Mouse (Mus musculus) midbrain, embryonic 16.5 days (tissue): Measurements from ENCODE around the gene Rapgef5. TPM values are rescaled to one million over a fixed set of nuclear protein-coding genes. Genes with fewer than 3 reads are reported as not detected.

Experiments
- ATAC-seq: fragments of 200-750 bp; cut with Nextera tagmentation; 2 replicates; pipeline ENCODE4 v1.8.0; 2017; ENCODE audit warnings: moderate TSS enrichment
- H3K27ac ChIP-seq: fragments of 300-500 bp; sonication (generic); 2 replicates; pipeline ENCODE4 v1.5.1; 2014; ENCODE audit warnings: mild to moderate bottlenecking, low read length, mixed read lengths
- H3K27me3 ChIP-seq: fragments of 300-500 bp; sonication (generic); 2 replicates; pipeline ENCODE4 v1.6.1; 2014; ENCODE audit warnings: low read depth, low read length, mixed read lengths; ENCODE audit not compliant: control insufficient read depth, insufficient read depth
- H3K36me3 ChIP-seq: fragments of 300-500 bp; sonication (generic); 2 replicates; pipeline ENCODE4 v1.6.1; 2014; ENCODE audit warnings: mild to moderate bottlenecking, low read length, moderate library complexity, mixed read lengths; ENCODE audit not compliant: control insufficient read depth, insufficient read depth
- H3K4me1 ChIP-seq: fragments of 300-500 bp; sonication (generic); 2 replicates; pipeline ENCODE4 v1.6.1; 2014; ENCODE audit warnings: mild to moderate bottlenecking, low read length, mixed read lengths; ENCODE audit not compliant: control insufficient read depth, insufficient read depth
- H3K4me2 ChIP-seq: fragments of 300-500 bp; sonication (generic); 2 replicates; pipeline ENCODE4 v1.6.1; 2014; ENCODE audit warnings: mild to moderate bottlenecking, low read length, mixed read lengths
- H3K4me3 ChIP-seq: fragments of 300-500 bp; sonication (generic); 2 replicates; pipeline ENCODE4 v1.5.1; 2014; ENCODE audit warnings: low read depth, mild to moderate bottlenecking, low read length, moderate library complexity, mixed read lengths
- H3K9ac ChIP-seq: fragments of 300-500 bp; sonication (generic); 2 replicates; pipeline ENCODE4 v1.6.1; 2014; ENCODE audit warnings: low read depth, low read length, mixed read lengths
- H3K9me3 ChIP-seq: fragments of 300-500 bp; sonication (generic); replicated peaks from 2 replicates; pipeline ENCODE4 v1.6.1; 2014; ENCODE audit warnings: mild to moderate bottlenecking, low read length, mixed read lengths; ENCODE audit not compliant: control insufficient read depth, poor library complexity, severe bottlenecking
- WGBS: fragments of 180-500 bp; shearing (Covaris S2); extraction: QIAGEN DNeasy Blood & Tissue Kit; methylation state at CpG from one replicate; pipeline ENCODE4 v1.1.7; 2014; 5-methylcytosine and 5-hydroxymethylcytosine counted together
- polyA plus RNA-seq: library from polyadenylated mRNA; unstranded; fragments of >200 nt; fragmentation: Nextera tagmentation; extraction: Ambion mirVana; gene quantifications from 2 replicates; pipeline ENCODE4 v1.2.1, GENCODE M21; 2015

Rapgef5 gene
- polyA plus RNA-seq, 1 experiment from 2014 or later = 37.2 TPM

DNA sequence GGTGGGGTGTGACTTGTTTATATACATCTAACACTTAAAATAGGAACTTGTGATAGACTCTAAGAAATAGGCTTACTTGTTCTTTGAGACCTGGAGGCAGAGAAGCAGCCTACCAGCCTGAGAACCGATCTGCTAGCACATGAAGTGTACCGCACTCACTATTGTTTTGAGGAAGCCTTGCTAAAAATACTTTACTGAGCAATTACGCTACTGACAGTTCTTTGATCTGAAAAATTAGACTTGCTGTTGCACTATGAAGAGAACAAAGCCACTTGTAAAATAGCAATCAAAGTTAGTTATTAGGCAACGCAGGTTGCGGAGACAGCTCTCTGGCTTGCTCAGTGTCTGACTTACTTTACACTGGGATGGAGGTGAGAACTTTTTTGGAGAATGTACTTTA, 37.1 kb downstream of the Rapgef5 start:
- ATAC-seq = no peak
- 93% methylated on average over 5 of the region's 5 CpGs for WGBS
- Histone ChIP-seq H3K4me1 (no peaks in the 10 kb centered on the region), H3K4me2 (no peak overlapping the region), H3K4me3 (no peak overlapping the region), H3K36me3 (no peaks in the 10 kb centered on the region), H3K9me3 (no peaks in the 10 kb centered on the region), H3K27me3 (no peaks in the 10 kb centered on the region), H3K9ac (no peak overlapping the region), H3K27ac (no peak overlapping the region)

DNA sequence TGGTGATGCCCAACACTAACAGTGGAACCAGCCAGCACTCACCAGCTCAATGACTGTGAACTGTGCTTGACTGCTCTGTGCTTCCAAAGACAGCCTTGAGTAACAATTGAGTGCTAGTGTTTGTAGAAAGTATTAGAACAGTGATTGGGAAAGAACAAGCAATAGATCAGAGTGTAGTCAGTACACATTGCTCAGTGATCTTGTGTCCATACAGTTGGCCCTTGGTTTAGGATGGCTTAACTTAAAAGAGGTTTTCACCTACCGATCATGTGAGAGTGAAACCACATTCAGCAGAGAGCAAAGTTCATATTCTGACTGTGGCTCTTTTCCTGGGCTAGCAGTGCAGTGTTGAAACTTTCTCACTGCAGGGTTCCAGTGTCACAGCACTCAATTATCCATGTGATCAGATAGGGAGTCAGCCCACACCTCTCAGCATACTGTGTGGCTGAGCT, 38.4 kb downstream of the Rapgef5 start:
- H3K27me3 ChIP-seq = no peaks in the 10 kb centered on the region
- WGBS = 92% methylated on average over 1 of the region's 1 CpGs
- H3K9ac ChIP-seq = no peak overlapping the region
- H3K4me1 ChIP-seq = no peaks in the 10 kb centered on the region
- no peaks in the 10 kb centered on the region for H3K9me3 ChIP-seq
- H3K4me3 ChIP-seq = no peak overlapping the region
- H3K4me2 ChIP-seq = no peak overlapping the region
- no peak for ATAC-seq
- no peak overlapping the region for H3K27ac ChIP-seq
- no peaks in the 10 kb centered on the region for H3K36me3 ChIP-seq

DNA sequence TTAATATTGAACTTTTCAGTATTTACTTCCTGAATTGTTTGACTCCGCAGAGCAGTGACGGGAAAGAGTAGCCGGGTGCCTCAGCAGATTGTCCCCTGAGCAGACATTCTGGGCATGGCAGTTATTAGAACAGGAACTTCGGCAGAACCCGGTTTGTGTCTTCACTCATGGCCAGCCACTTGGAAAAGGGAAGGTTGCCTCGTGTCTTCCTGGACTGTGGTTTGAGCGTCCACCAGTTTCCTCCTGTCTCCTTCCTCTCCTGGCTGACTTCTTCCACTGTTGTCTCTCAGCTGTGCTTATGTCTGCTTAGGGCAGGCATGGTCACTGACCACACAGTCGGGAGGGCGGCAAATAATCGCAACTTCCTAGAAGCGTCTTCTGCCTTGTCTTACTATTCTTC, 44.2 kb downstream of the Rapgef5 start:
- H3K4me1 ChIP-seq = no peaks in the 10 kb centered on the region
- no peaks in the 10 kb centered on the region for H3K36me3 ChIP-seq
- H3K27me3 ChIP-seq = no peaks in the 10 kb centered on the region
- no peak for ATAC-seq
- H3K27ac ChIP-seq = no peak overlapping the region
- no peaks in the 10 kb centered on the region for H3K9me3 ChIP-seq
- H3K9ac ChIP-seq = no peak overlapping the region
- 85% methylated on average over 11 of the region's 11 CpGs for WGBS
- H3K4me2 ChIP-seq = no peak overlapping the region
- no peak overlapping the region for H3K4me3 ChIP-seq

DNA sequence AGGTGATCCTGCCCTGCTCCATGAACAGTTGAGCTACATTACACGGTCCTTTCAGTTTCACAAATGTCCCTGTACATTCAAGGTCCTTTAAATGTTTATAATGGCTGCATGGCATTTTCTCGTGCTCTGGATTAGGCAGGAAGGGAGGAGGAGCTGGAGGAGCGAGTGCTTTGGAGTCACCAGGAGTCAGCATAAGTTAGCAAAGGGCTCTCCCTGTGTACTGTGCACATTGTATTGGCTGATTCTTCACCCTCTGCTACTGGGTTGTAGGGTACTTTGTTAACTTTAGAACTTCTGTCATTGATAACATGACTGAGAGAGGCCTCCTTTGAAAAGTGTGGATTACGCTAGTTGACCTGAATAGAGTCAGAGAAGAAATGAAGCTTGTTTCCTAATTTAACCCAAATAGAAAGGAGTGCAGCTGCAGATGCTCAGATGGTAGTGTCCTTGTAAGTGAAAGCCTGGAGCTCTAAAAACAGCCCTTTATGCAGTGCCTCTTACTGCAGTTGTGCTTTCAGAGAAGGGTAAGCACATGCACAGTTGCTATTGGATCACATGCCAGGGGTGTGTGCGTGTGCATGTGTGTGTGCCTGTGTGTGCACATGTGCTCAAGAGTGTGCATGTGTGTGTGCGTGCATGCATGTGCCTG, 45.3 kb downstream of the Rapgef5 start:
- ATAC-seq = no peak
- Histone ChIP-seq H3K27me3 (no peaks in the 10 kb centered on the region), H3K9me3 (no peaks in the 10 kb centered on the region), H3K27ac (no peak overlapping the region), H3K36me3 (no peaks in the 10 kb centered on the region), H3K4me1 (no peaks in the 10 kb centered on the region), H3K4me2 (no peak overlapping the region), H3K9ac (no peak overlapping the region), H3K4me3 (no peak overlapping the region)
- 66% methylated on average over 6 of the region's 6 CpGs for WGBS

DNA sequence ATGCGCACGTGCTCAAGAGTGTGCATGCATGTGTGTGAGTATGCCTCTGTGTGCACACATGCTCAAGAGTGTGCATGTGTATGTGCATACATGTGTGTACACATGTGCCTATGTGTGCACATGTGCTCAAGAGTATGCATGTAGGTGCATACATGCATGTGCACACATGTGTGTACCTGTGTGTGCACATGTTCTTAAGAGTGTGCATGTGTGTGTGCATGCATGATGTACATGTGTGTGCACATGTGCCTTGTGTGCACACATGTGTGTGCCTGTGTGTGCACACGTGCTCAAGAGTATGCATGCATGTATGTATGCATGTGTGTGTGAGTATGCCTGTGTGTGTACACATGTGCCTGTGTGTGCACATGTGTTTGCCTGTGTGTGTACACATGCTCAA, 45.8 kb downstream of the Rapgef5 start:
- H3K4me3 ChIP-seq = no peak overlapping the region
- H3K4me2 ChIP-seq = no peak overlapping the region
- 98% methylated on average over 3 of the region's 3 CpGs for WGBS
- no peaks in the 10 kb centered on the region for H3K4me1 ChIP-seq
- no peak overlapping the region for H3K27ac ChIP-seq
- no peak overlapping the region for H3K9ac ChIP-seq
- ATAC-seq = no peak
- no peaks in the 10 kb centered on the region for H3K36me3 ChIP-seq
- H3K9me3 ChIP-seq = no peaks in the 10 kb centered on the region
- no peaks in the 10 kb centered on the region for H3K27me3 ChIP-seq

DNA sequence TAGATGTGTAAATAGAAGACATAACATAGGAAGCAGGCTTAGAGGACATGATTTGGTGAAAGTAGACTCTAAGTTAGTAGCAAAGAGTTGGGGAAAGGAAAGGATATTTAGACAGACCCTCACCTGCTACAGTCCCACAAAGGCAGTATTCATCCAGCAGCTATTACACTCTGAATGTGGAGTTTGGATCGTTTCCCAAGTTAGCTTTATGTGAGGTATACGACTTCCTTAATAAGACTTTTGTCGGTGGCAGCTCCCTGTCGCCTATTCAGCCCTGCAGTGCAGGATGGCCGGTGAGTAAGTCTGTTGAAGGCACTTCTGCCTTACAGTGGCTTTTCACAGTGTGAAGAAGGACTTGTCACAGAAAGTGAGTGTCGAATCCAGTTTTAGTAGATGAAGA, 47.6 kb downstream of the Rapgef5 start:
- no peaks in the 10 kb centered on the region for H3K9me3 ChIP-seq
- no peaks in the 10 kb centered on the region for H3K4me1 ChIP-seq
- H3K27me3 ChIP-seq = no peaks in the 10 kb centered on the region
- no peak for ATAC-seq
- H3K27ac ChIP-seq = no peak overlapping the region
- H3K9ac ChIP-seq = no peak overlapping the region
- H3K36me3 ChIP-seq = no peaks in the 10 kb centered on the region
- H3K4me3 ChIP-seq = no peak overlapping the region
- WGBS = 69% methylated on average over 6 of the region's 6 CpGs
- no peak overlapping the region for H3K4me2 ChIP-seq

DNA sequence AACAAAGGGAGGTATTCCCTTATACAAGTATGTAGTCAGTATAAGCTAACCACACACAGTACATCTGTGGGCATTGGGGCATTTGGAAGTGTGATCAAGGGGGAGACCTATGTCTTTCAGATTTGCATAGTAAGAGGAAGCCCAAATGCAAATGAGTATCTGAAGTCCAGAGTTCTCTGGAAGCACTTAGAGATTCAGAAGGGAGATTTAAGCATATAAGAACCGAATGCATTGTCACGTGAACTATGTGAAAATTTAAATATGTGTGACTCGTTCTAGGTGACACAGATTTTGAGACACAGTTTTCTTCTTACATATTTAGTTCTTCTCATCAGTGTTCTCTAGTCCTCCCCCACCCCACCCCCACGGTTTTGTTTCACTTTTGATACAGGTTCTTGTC, 50.0 kb downstream of the Rapgef5 start:
- no peak for ATAC-seq
- H3K4me1 ChIP-seq = no peaks in the 10 kb centered on the region
- no peak overlapping the region for H3K4me3 ChIP-seq
- 86% methylated on average over 4 of the region's 4 CpGs for WGBS
- H3K9ac ChIP-seq = no peak overlapping the region
- no peaks in the 10 kb centered on the region for H3K27me3 ChIP-seq
- no peak overlapping the region for H3K27ac ChIP-seq
- no peaks in the 10 kb centered on the region for H3K9me3 ChIP-seq
- no peaks in the 10 kb centered on the region for H3K36me3 ChIP-seq
- no peak overlapping the region for H3K4me2 ChIP-seq

DNA sequence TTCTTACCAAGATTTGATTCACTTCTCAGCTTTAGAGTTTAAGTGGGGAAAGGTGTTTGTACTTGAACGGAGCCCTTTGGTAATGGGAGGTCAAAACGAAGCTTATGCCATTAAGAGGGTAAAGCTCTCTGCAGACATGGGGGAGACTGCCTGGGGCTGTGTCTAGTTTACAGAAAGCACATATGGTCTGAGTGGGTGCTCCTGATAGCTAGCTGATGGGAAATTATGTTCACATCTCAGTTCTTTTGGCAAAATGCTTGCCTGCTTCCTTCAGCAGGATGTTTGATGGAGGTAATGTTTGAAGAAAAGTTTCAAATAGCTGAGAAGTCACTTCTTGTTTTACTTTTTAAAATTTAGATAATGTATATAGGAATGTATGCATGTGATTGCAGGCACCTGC, 53.4 kb downstream of the Rapgef5 start:
- Histone ChIP-seq H3K4me2 (no peak overlapping the region), H3K4me3 (no peak overlapping the region), H3K36me3 (no peaks in the 10 kb centered on the region), H3K27me3 (no peaks in the 10 kb centered on the region), H3K27ac (no peak overlapping the region), H3K9ac (no peak overlapping the region), H3K9me3 (no peaks in the 10 kb centered on the region), H3K4me1 (no peaks in the 10 kb centered on the region)
- ATAC-seq = no peak
- WGBS = 82% methylated on average over 2 of the region's 2 CpGs

DNA sequence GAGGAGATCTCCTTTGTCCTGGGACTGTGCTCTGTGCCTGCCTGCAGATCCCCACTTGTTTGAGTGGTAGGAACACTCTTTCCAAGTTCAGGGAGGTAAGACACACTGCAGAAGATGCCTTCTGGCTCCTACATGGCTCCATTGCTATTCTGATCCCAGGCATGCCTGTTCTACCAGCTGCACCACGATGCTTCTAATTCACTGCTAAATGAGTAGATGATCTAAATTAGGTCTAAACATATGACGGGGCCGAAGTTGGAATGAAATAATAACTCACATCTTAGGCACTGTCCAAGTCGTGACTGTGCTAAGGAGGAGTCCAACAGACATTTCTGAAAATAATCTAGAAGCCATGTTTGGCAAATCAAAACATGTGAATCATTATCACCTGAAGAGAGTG, 68.0 kb downstream of the Rapgef5 start:
- Histone ChIP-seq H3K36me3 (no peaks in the 10 kb centered on the region), H3K9ac (no peak overlapping the region), H3K27me3 (no peaks in the 10 kb centered on the region), H3K4me2 (no peak overlapping the region), H3K9me3 (no peaks in the 10 kb centered on the region), H3K4me1 (no peaks in the 10 kb centered on the region), H3K27ac (no peak overlapping the region), H3K4me3 (no peak overlapping the region)
- 91% methylated on average over 4 of the region's 4 CpGs for WGBS
- ATAC-seq = no peak
